Mouse (Mus musculus) E14TG2a.4 (cell line): ENCODE measurements around the gene Wwox.

Experiments used
- H3K27me3 ChIP-seq: 2 replicates; pipeline ENCODE4 v1.6.1; 2014; ENCODE audit warnings: low read length, control low read depth; ENCODE audit not compliant: insufficient read depth
- H3K36me3 ChIP-seq: 2 replicates; pipeline ENCODE4 v1.6.1; 2014; ENCODE audit warnings: low read length, control low read depth; ENCODE audit not compliant: insufficient read depth
- H3K4me1 ChIP-seq: replicated peaks from 2 replicates; pipeline ENCODE4 v1.6.1; 2014; ENCODE audit warnings: low read depth, low read length, control low read depth
- H3K4me3 ChIP-seq: replicated peaks from 2 replicates; pipeline ENCODE4 v1.5.1; 2014; ENCODE audit warnings: mild to moderate bottlenecking, low read length
- H3K9me3 ChIP-seq: 2 replicates; pipeline ENCODE4 v1.6.1; 2014; ENCODE audit warnings: low read length, control low read depth
- CTCF ChIP-seq: conservative IDR thresholded peaks from 2 replicates; pipeline ENCODE4 v1.5.1; 2014; ENCODE audit warnings: low read length
- NANOG ChIP-seq: IDR thresholded peaks from 2 replicates; pipeline ENCODE4 v1.6.1; 2014; ENCODE audit warnings: borderline replicate concordance, low read length, mixed read lengths
- POU5F1 ChIP-seq: IDR thresholded peaks from 2 replicates; pipeline ENCODE4 v1.6.1; 2014; ENCODE audit warnings: low read length, borderline replicate concordance

Gene Wwox

GRCm38 (mm10) chr8:115222545-115222944 is 783.1 kb downstream of the Wwox start:
- no peaks in the 10 kb centered on the region for H3K4me1 ChIP-seq
- no peaks in the 10 kb centered on the region for H3K27me3 ChIP-seq
- H3K4me3 ChIP-seq: no peak overlapping the region
- H3K9me3 ChIP-seq: no peaks in the 10 kb centered on the region
- TF ChIP-seq CTCF: no peak
- no peak for TF ChIP-seq POU5F1
- TF ChIP-seq NANOG: no peak
- H3K36me3 ChIP-seq: no peaks in the 10 kb centered on the region

GRCm38 (mm10) chr8:115226781-115227583 is 787.5 kb downstream of the Wwox start:
- H3K9me3 ChIP-seq: peaks cover 16% of the 10 kb centered on the region
- no peak for TF ChIP-seq CTCF
- no peak for TF ChIP-seq POU5F1
- no peak for TF ChIP-seq NANOG
- no peaks in the 10 kb centered on the region for H3K36me3 ChIP-seq
- no peaks in the 10 kb centered on the region for H3K4me1 ChIP-seq
- H3K27me3 ChIP-seq: 0 out of 2 replicates have a peak, but pooled peaks cover 3% of the 10 kb centered on the region
- H3K4me3 ChIP-seq: no peak overlapping the region

GRCm38 (mm10) chr8:115228903-115229302 is 789.4 kb downstream of the Wwox start:
- Histone ChIP-seq H3K4me3 (no peak overlapping the region), H3K36me3 (no peaks in the 10 kb centered on the region), H3K4me1 (no peaks in the 10 kb centered on the region), H3K9me3 (peaks cover 21% of the 10 kb centered on the region), H3K27me3 (0 out of 2 replicates have a peak, but pooled peaks cover 3% of the 10 kb centered on the region)
- TF ChIP-seq NANOG (no peak), CTCF (no peak), POU5F1 (no peak)

GRCm38 (mm10) chr8:115234068-115234467 is 794.6 kb downstream of the Wwox start:
- H3K36me3 ChIP-seq: no peaks in the 10 kb centered on the region
- H3K4me3 ChIP-seq: no peak overlapping the region
- TF ChIP-seq CTCF: no peak
- no peak for TF ChIP-seq NANOG
- TF ChIP-seq POU5F1: no peak

GRCm38 (mm10) chr8:115237596-115237995 is 798.1 kb downstream of the Wwox start:
- H3K27me3 ChIP-seq: no peaks in the 10 kb centered on the region
- no peak for TF ChIP-seq NANOG
- TF ChIP-seq CTCF: no peak
- no peak for TF ChIP-seq POU5F1
- no peak overlapping the region for H3K4me3 ChIP-seq
- H3K4me1 ChIP-seq: no peaks in the 10 kb centered on the region
- H3K9me3 ChIP-seq: no peaks in the 10 kb centered on the region
- no peaks in the 10 kb centered on the region for H3K36me3 ChIP-seq

More at GRCm38 (mm10) chr8:115234068-115234467, 794.6 kb downstream of the Wwox start:
- peaks cover 21% of the 10 kb centered on the region for H3K9me3 ChIP-seq
- no peaks in the 10 kb centered on the region for H3K4me1 ChIP-seq
- H3K27me3 ChIP-seq: no peaks in the 10 kb centered on the region

GRCm38 (mm10) chr8:115243465-115244027 is 804.1 kb downstream of the Wwox start:
- Histone ChIP-seq H3K4me3 (no peak overlapping the region), H3K9me3 (peaks cover 9% of the 10 kb centered on the region), H3K36me3 (no peaks in the 10 kb centered on the region), H3K27me3 (no peaks in the 10 kb centered on the region), H3K4me1 (no peaks in the 10 kb centered on the region)
- TF ChIP-seq NANOG: no peak
- no peak for TF ChIP-seq CTCF
- TF ChIP-seq POU5F1: no peak

- no peak for TF ChIP-seq NANOG
- Histone ChIP-seq H3K27me3 (peaks cover 7% of the 10 kb centered on the region), H3K9me3 (peaks cover 7% of the 10 kb centered on the region), H3K4me1 (0 out of 2 replicates have a peak, but pooled peaks cover 6% of the 10 kb centered on the region), H3K36me3 (no peaks in the 10 kb centered on the region), H3K4me3 (no peak overlapping the region)
Measured at GRCm38 (mm10) chr8:115249688-115250366, 810.4 kb downstream of the Wwox start.

- Histone ChIP-seq H3K4me3 (no peak overlapping the region), H3K27me3 (peaks cover 8% of the 10 kb centered on the region), H3K9me3 (no peaks in the 10 kb centered on the region; the same call in 1 of the 2 replicates), H3K4me1 (no peaks in the 10 kb centered on the region), H3K36me3 (no peaks in the 10 kb centered on the region)
- TF ChIP-seq POU5F1: no peak
- TF ChIP-seq CTCF: no peak
- no peak for TF ChIP-seq NANOG
Measured at GRCm38 (mm10) chr8:115255550-115255949, 816.1 kb downstream of the Wwox start.
